Comparison of ENCODE assay signal across 13 mouse cellular contexts in the genomic region with DNA sequence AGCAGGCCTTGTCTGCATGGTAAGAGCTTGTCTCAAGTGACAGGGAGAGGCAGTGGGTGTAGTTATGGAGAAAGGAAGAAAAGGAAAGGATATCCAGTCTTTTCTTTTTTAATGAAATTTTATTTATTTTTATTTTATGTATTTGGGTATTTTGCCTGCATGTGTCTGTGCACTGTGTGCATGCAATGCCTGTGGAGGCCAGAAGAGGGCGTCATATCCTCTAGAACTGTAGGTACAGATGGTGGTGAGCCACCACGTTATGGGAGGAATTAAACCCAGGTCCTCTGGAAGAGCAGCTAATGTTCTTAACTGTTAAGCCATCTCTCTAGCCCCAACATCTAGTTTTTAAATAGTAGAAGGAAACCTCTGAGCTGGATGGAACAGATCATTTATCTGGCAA. TPM values are rescaled to one million over a fixed set of nuclear protein-coding genes. Genes with fewer than 3 reads are reported as not detected.
A peak's percentile ranks its signal among the peaks of the same experiment; 100 is the strongest.
DNase-seq lines count a peak whose midpoint lies in the region; ATAC-seq and TF ChIP-seq lines count a peak whose summit lies in the region.
"Had no signal": no experiment of that assay in that cellular context is flagged by ENCODE, and none has a peak within 500 bp of the region (broad histone marks: within the 10 kb centered on the region; RNA-seq: fewer than 3 reads in every experiment).

No protein-coding gene starts in this region.

- ATAC-seq in forebrain, postnatal 0 days, result no peak
- ATAC-seq in forebrain, embryonic 14.5 days, result no peak
- ATAC-seq in megakaryocyte, adult 5-6 weeks (ENCODE audit: poor library complexity, severe bottlenecking), result no peak
- ATAC-seq in liver, embryonic 14.5 days (ENCODE audit: insufficient read depth), result no peak

- H3K27ac ChIP-seq in forebrain, postnatal 0 days (ENCODE audit: low read depth, low read length), result no peak overlapping the region
- H3K27ac ChIP-seq in forebrain, embryonic 14.5 days (ENCODE audit: low read depth, low read length), result no peak overlapping the region
- H3K27ac ChIP-seq in liver, embryonic 14.5 days, result no peak overlapping the region
- H3K27ac ChIP-seq: neural tube, embryonic 15.5 days had no signal

- H3K9me3 ChIP-seq in forebrain, postnatal 0 days (ENCODE audit: low read length), result no peaks in the 10 kb centered on the region
- H3K9me3 ChIP-seq in forebrain, embryonic 14.5 days (replicated peaks; ENCODE audit: control insufficient read depth, low read length), result no peaks in the 10 kb centered on the region
- H3K9me3 ChIP-seq in megakaryocyte, embryonic 14.5 days, result no peaks in the 10 kb centered on the region
- no peaks in the 10 kb centered on the region for H3K9me3 ChIP-seq in liver, embryonic 14.5 days (ENCODE audit: control insufficient read depth, low read length)
- H3K9me3 ChIP-seq: heart, embryonic 12.5 days; neural tube, embryonic 15.5 days had no signal

- H3K4me2 ChIP-seq in forebrain, postnatal 0 days (ENCODE audit: low read depth), result no peak overlapping the region
- no peak overlapping the region for H3K4me2 ChIP-seq in forebrain, embryonic 14.5 days (ENCODE audit: low read length)
- no peak overlapping the region for H3K4me2 ChIP-seq in liver, embryonic 14.5 days (ENCODE audit: low read depth)
- H3K4me2 ChIP-seq: heart, embryonic 12.5 days; neural tube, embryonic 15.5 days had no signal

- no peak overlapping the region for H3K4me3 ChIP-seq in forebrain, postnatal 0 days (ENCODE audit: low read depth, low read length)
- H3K4me3 ChIP-seq in forebrain, embryonic 14.5 days (ENCODE audit: low read depth, low read length), result no peak overlapping the region
- peak overlapping the region; percentile 93 for H3K4me3 ChIP-seq in megakaryocyte, embryonic 14.5 days (replicated peaks)
- H3K4me3 ChIP-seq in liver, embryonic 14.5 days (ENCODE audit: insufficient read depth in 1 of 2, low read depth in 2 of 2, low read length in 2 of 2), result no peak overlapping the region
- H3K4me3 ChIP-seq: heart, embryonic 12.5 days; neural tube, embryonic 15.5 days had no signal

- H3K9ac ChIP-seq in forebrain, postnatal 0 days, result no peak overlapping the region
- H3K9ac ChIP-seq in forebrain, embryonic 14.5 days (ENCODE audit: low read length), result no peak overlapping the region
- no peak overlapping the region for H3K9ac ChIP-seq in liver, embryonic 14.5 days (replicated peaks)
- H3K9ac ChIP-seq: heart, embryonic 12.5 days; neural tube, embryonic 15.5 days had no signal

- H3K27me3 ChIP-seq in forebrain, postnatal 0 days (ENCODE audit: insufficient read depth, low read length), result no peaks in the 10 kb centered on the region
- H3K27me3 ChIP-seq in forebrain, embryonic 14.5 days (replicated peaks; ENCODE audit: control insufficient read depth, insufficient read depth, low read length), result no peaks in the 10 kb centered on the region
- peaks cover 8% of the 10 kb centered on the region for H3K27me3 ChIP-seq in megakaryocyte, embryonic 14.5 days (replicated peaks)
- no peaks in the 10 kb centered on the region for H3K27me3 ChIP-seq in liver, embryonic 14.5 days (ENCODE audit: control insufficient read depth, insufficient read depth, low read length)
- H3K27me3 ChIP-seq: heart, embryonic 12.5 days; neural tube, embryonic 15.5 days had no signal

- no peak for TF ChIP-seq EP300 in liver, embryonic 14.5 days (IDR thresholded peaks at IDR 0.05; ENCODE audit: low read depth)

- 52% methylated on average over 2 of the region's 2 CpGs for WGBS in forebrain, postnatal 0 days
- WGBS in forebrain, embryonic 14.5 days, result 48% methylated on average over 2 of the region's 2 CpGs
- 11% methylated on average over 2 of the region's 2 CpGs for WGBS in liver, embryonic 14.5 days (ENCODE audit: insufficient replicate concordance)

- TF ChIP-seq CTCF in forebrain, postnatal 0 days (IDR thresholded peaks at IDR 0.05; ENCODE audit: low read depth), result peak; percentile 38; the same call in 1 of the 2 replicates
- peak; percentile 49 for TF ChIP-seq CTCF in liver, embryonic 14.5 days (IDR thresholded peaks at IDR 0.05; ENCODE audit: low read depth)

- 0 out of 2 replicates have a peak, but pooled peaks cover 4% of the 10 kb centered on the region for H3K4me1 ChIP-seq in forebrain, postnatal 0 days (ENCODE audit: insufficient read depth)
- H3K4me1 ChIP-seq in forebrain, embryonic 14.5 days (ENCODE audit: control insufficient read depth, insufficient read depth, low read length), result no peaks in the 10 kb centered on the region
- peaks cover 83% of the 10 kb centered on the region for H3K4me1 ChIP-seq in megakaryocyte, embryonic 14.5 days
- H3K4me1 ChIP-seq in liver, embryonic 14.5 days (replicated peaks; ENCODE audit: control insufficient read depth in 2 of 2, insufficient read depth in 2 of 2, low read length in 1 of 2), result no peaks in the 10 kb centered on the region

- peak; percentile 2 for DNase-seq in forebrain, postnatal 0 days
- DNase-seq in forebrain, embryonic 14.5 days (ENCODE audit: low spot score), result no peak
- no peak for DNase-seq in liver, embryonic 14.5 days (ENCODE audit: low read depth in 3 of 3, low spot score in 3 of 3)
- peak; percentile 79 for DNase-seq in thymus, postnatal 4 days
- DNase-seq in gastrocnemius, postnatal 4 days (ENCODE audit: low spot score in 2 of 2), result no peak
- DNase-seq in spleen, adult 18-20 months, result no peak
- DNase-seq: adrenal gland, adult 8-10 months; cerebellum, postnatal 36 days; kidney, adult 11 months had no signal

- H3K36me3 ChIP-seq in forebrain, postnatal 0 days (ENCODE audit: insufficient read depth), result no peaks in the 10 kb centered on the region
- H3K36me3 ChIP-seq in forebrain, embryonic 14.5 days (ENCODE audit: control insufficient read depth, insufficient read depth, low read length), result no peaks in the 10 kb centered on the region
- H3K36me3 ChIP-seq in megakaryocyte, embryonic 14.5 days (replicated peaks; ENCODE audit: low read length), result peaks cover 17% of the 10 kb centered on the region
- no peaks in the 10 kb centered on the region for H3K36me3 ChIP-seq in liver, embryonic 14.5 days (replicated peaks; ENCODE audit: control insufficient read depth, insufficient read depth, low read depth)
- H3K36me3 ChIP-seq: heart, embryonic 12.5 days; neural tube, embryonic 15.5 days had no signal

RNA-seq across cellular contexts. Expression of a gene that starts 2.3 kb away (rescaled TPM):
- total RNA-seq in forebrain, postnatal 0 days (2014; rRNA removed), result 1.5 and 3.0 TPM in 2 replicates
- 0.92 and 1.0 TPM in 2 replicates for polyA plus RNA-seq in forebrain, postnatal 0 days (2015; fragmentation: Nextera tagmentation; extraction: Ambion mirVana)
- polyA plus RNA-seq in forebrain, embryonic 14.5 days (2014; fragmentation: Nextera tagmentation; extraction: Ambion mirVana), result 0.20 and 0.41 TPM in 2 replicates
- 22.0 and 29.4 TPM in 2 replicates for polyA plus RNA-seq in megakaryocyte, embryonic 14.5 days (2012; ENCODE audit: insufficient read depth, low replicate concordance)
- 59.2 and 61.2 TPM in 2 replicates for total RNA-seq in megakaryocyte, adult 5-6 weeks (2015)
- 223 and 227 TPM in 2 replicates for total RNA-seq in megakaryocyte, adult 5-6 weeks (2017)
- polyA plus RNA-seq in liver, embryonic 14.5 days (2012; rRNA removed), result 3.1 and 3.9 TPM in 2 replicates
- 1.3 and 1.8 TPM in 2 replicates for polyA plus RNA-seq in liver, embryonic 14.5 days (2014; fragmentation: Nextera tagmentation; extraction: Ambion mirVana)
- 1 to 10 TPM; 1.3 to 2.0 TPM for total RNA-seq in gastrocnemius, postnatal 4 days (2021)

RNA-seq across cellular contexts. Expression of a gene that starts 50.5 kb away (rescaled TPM):
- 135 and 157 TPM in 2 replicates for total RNA-seq in forebrain, postnatal 0 days (2014; rRNA removed)
- polyA plus RNA-seq in forebrain, postnatal 0 days (2015; fragmentation: Nextera tagmentation; extraction: Ambion mirVana), result 254 and 274 TPM in 2 replicates
- 327 and 330 TPM in 2 replicates for polyA plus RNA-seq in forebrain, embryonic 14.5 days (2014; fragmentation: Nextera tagmentation; extraction: Ambion mirVana)
- polyA plus RNA-seq in megakaryocyte, embryonic 14.5 days (2012; ENCODE audit: insufficient read depth, low replicate concordance), result 18.5 and 34.1 TPM in 2 replicates
- 42.7 and 43.2 TPM in 2 replicates for total RNA-seq in megakaryocyte, adult 5-6 weeks (2015)
- 26.9 and 28.2 TPM in 2 replicates for total RNA-seq in megakaryocyte, adult 5-6 weeks (2017)
- polyA plus RNA-seq in liver, embryonic 14.5 days (2012; rRNA removed), result 6.7 and 10.5 TPM in 2 replicates
- polyA plus RNA-seq in liver, embryonic 14.5 days (2014; fragmentation: Nextera tagmentation; extraction: Ambion mirVana), result 27.8 and 27.9 TPM in 2 replicates
- 10 to 100 TPM; 47.4 to 49.5 TPM for total RNA-seq in gastrocnemius, postnatal 4 days (2021)

Comparison
In these comparisons a context has a peak if more than half of its experiments do, and no peak if none do; other contexts are left out.
1. DNase-seq: peak in forebrain, postnatal 0 days (single experiment) and thymus, postnatal 4 days (single experiment); none in forebrain, embryonic 14.5 days (single experiment), liver, embryonic 14.5 days (0 of 3), gastrocnemius, postnatal 4 days (0 of 2) and spleen, adult 18-20 months (0 of 2).